Mouse (Mus musculus) CD4-positive, CD25-positive, alpha-beta regulatory T cell (primary cell): Measurements from ENCODE around the gene Gm21319. TPM values are rescaled to one million over a fixed set of nuclear protein-coding genes. Genes with fewer than 3 reads are reported as not detected.

Experiments
- polyA plus RNA-seq: library from polyadenylated mRNA; unstranded; fragments of 100-300 nt; shearing (Covaris generic); gene quantifications from one replicate; pipeline ENCODE4 v1.2.1, GENCODE M21; 2017

The Gm21319 gene
- 0.10 TPM for polyA plus RNA-seq

GRCm38 (mm10) chr12:87775655-87776054 is at the start of gene Gm21319:
Gene Gm21319, minus strand, starts transcription at chr12:87775755.

GRCm38 (mm10) chr12:87816277-87816676 is 40.7 kb upstream of the Gm21319 start, which contains the start of gene BB287469:
Gene BB287469, plus strand, starts transcription at chr12:87816577.

GRCm38 (mm10) chr12:87795212-87795611 is 19.7 kb upstream of the Gm21319 start, which contains the start of gene Gm21936:
Gene Gm21936, plus strand, starts transcription at chr12:87795512.

Other genes starting within 250 kb of the Gm21319 start
- not detected for gene Oog1, start 173.1 kb downstream of the Gm21319 start, polyA plus RNA-seq
- not detected for gene Gm4027, start 156.9 kb downstream of the Gm21319 start, polyA plus RNA-seq
- gene Gm16381, start 131.1 kb downstream of the Gm21319 start, polyA plus RNA-seq = 0.56 TPM
- not detected for gene Gm21936, start 19.8 kb upstream of the Gm21319 start, polyA plus RNA-seq
- gene BB287469, start 40.8 kb upstream of the Gm21319 start, polyA plus RNA-seq = not detected
- 0.56 TPM for gene Gm2001, start 66.6 kb upstream of the Gm21319 start, polyA plus RNA-seq
- gene Gm2016, start 98.3 kb upstream of the Gm21319 start, polyA plus RNA-seq = not detected
- gene Gm2022, start 119.6 kb upstream of the Gm21319 start, polyA plus RNA-seq = not detected
- not detected for gene Gm2035, start 144.1 kb upstream of the Gm21319 start, polyA plus RNA-seq
- gene Gm2042, start 178.3 kb upstream of the Gm21319 start, polyA plus RNA-seq = not detected
- not detected for gene Gm2075, start 236.1 kb upstream of the Gm21319 start, polyA plus RNA-seq
- gene Gm6803, start 243.0 kb upstream of the Gm21319 start, polyA plus RNA-seq = not detected